Mouse (Mus musculus) fibroblast of lung, adult 2 months (primary cell): ENCODE results near the gene Fam229b.
A peak's percentile ranks its signal among the peaks of the same experiment; 100 is the strongest.

ENCODE experiments used
- DNase-seq: peaks from one replicate; pipeline ENCODE4 v3.0.0-alpha.2; 2011; ENCODE audit warnings: low read depth

The Fam229b gene

DNA sequence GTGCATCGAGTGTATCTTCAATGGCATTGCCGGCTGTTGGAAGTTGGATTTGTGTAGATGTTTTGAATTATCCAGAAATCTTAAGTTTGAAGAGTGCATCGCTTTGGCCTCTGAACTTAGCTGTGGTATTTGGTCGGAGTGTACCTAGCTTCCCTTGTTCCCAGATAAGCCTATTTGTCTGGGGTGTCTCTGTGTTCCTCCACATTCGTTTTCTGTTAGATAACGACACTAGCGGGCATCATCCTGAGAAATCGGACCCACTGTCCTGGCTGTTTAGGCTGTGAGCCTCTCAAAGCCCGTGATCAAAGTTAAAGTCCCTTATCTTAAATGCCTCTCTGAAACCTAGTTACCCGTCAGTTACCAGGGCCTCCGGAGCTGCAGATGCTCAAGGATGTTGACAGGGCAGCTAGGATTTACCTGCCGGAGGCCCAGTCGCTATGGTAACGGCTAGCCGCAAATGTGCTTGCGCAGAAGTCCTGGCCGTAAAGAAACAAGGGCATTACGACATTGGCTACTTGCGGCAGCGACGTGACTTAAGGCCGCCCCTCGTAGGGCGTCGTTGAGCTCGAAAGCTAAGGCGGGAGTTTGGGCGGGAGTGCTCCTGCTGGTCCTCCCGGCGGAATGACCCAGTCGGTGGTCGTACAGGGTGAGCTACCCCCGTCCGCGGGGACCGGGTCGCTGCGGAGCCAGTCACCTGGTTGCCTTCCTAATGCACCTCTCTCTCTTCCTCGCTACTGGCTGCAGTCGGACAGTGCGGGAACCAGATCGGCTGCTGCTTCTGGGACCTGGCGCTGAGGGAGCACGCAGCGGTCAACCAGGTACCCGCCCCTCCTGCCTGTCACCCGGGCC, at the start of gene Fam229b, which contains the start of gene Tube1:
Gene Fam229b (minus strand): TSS at position 453 of the 849 bp plus-strand sequence.
Gene Tube1 (plus strand): TSS at position 515 of the 849 bp plus-strand sequence.
- peak; percentile 93 for DNase-seq

DNA sequence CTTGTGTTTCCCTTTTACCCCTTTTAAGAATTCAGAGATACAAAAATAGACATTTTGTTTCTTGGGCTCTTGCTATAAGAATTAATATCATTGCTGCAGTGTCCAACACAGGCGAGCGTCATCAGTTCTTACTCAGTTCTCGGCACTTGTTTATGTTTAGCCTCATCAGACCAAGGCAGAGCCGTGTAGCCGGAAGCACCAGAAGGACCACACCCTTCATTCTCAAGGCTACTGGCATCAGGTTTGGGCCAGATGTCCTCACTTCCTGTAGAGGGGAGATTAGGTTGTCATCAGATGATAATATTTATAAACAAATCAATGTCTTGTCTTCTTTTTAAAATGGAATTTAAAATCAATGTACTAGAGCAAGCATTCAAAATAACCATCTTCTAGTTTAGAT, 43.3 kb upstream of the Fam229b start:
- no peak for DNase-seq

DNA sequence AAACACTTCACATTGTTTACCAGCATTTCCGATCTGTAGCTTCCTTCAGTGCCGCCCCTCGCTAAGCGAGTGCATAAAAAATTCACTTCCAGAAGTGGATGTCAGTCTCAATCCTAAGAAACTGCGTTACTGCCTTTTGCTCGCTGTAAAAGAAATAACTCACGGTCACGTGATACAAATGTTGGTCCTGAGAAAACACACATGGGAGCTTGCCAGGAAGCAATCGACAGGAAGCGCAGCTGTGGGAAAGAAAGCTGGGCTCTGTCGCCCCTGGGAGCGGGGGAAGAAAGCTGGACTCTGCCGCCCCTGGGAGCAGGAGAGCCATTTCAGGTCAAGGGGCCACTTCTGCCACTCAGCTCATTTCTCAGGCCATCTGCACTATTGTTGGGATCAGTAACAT, 39.4 kb upstream of the Fam229b start:
- no peak for DNase-seq

DNA sequence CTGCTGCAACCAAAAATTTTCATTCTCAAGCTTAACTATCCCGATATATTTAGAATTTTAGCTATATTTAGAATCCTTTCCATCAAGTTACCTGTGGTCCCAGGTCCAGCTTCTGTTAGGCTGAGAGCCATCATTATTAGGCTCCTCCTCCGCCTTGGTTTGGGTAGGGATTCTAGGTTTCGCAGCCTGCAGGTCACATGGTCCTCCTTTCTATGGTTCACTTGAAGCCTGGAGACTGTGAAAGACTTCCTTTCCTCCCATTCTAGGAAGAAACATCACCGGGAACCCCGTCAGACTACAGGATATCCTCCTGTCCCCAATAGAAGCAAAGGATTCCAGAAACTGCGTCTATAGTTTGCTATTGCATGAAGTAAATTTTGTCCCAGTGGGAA, 38.8 kb upstream of the Fam229b start:
- DNase-seq = no peak

DNA sequence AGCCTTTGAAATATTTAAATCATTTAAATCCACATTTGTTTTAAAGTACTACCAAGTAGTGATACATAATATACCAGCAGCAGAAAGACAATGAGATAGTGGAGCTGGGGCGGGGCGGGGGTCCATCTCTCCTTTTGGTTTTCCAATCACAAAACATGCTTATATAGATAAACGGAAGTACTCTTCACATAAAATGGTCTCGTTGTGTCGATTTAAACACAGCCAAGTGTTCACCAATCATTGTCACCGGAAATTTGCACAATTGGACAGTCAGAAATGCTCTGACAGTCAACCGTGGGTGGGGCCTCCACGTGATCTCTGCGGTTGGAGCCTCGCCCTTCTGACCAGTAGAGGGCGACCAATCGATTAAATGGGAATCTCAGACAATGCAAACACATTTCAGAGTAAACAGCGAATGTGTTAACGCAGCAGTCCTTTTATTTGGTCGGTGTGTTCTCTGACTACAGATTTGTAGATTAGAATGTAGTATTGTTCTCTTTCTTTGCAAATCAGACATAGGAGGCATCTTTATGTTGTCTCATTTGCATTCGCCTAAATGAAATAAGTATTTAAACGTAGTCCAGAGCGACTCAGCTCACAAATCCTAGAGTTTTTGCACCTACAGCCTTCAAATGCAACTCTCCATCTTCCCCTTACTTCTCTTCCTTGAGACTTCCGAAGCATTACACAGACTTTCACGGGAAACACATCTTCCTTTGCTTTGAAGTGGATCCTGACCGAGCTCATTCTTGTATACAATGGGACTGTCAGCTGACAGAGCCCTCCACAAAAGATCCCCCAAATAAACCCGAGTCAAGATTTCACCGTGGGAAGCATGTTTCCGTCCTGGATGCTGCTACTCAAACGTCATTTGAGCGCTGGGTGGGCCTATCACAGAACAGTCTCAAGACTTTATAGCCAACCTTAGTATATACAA, 38.2 kb upstream of the Fam229b start:
- peak; percentile 59 for DNase-seq

DNA sequence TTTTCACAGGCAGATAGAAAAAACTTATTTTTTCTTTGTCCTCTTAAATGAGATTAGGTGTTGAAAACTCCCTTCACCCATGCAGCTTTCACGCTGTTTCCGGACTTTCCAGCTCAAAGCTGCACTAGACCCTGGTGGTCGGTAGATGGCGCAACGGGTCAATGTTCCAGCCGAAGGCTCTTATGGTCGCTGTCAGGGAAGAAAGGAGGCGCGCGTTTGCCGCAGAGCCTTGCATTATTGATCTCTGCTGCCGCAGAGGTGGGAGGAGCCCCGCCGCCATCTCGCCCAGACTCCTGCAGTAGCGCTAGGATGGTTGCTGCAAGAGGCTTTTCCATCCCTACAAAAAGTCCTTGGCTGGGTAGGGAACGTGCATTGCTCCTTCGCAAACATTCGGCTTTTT, 37.4 kb upstream of the Fam229b start:
- peak; percentile 72 for DNase-seq

DNA sequence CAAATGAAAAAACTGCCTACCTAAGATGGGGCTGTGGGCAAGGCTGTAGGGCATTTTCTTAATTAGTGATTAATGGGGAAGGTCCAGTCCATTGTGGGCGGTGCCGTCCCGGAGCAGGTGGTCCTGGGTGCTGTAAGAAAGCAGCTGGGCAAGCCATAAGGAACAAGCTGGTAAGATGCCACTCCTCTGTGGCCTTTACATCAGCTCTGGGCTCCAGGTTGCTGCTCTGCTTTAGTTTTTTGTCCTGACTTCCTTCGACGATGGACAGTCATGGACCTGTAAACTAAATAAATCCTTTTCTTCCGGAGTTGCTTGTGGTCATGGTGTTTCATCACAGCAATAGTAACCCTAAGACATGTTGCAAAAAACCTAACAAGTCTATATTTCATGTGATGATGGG, 37.0 kb upstream of the Fam229b start:
- no peak for DNase-seq

DNA sequence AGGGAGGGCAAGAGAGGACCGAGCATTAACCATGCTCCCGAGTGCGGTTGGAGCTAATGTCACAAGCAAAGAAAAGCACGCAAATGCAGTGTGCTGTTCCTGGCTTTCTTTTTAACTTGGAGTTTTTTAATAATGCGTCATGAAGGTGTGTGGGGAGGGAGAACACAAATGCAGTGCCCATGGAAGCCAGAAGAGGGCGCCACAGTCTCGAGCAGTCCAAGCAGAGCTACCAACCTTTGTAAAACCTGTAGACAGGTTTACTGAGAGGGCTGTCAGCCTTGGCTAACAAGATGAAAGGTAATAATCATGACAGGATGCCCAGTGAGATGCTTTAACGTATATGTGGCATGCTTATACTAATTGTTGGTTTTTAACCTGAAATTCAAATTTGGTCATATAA, 36.5 kb upstream of the Fam229b start:
- peak; percentile 40 for DNase-seq

DNA sequence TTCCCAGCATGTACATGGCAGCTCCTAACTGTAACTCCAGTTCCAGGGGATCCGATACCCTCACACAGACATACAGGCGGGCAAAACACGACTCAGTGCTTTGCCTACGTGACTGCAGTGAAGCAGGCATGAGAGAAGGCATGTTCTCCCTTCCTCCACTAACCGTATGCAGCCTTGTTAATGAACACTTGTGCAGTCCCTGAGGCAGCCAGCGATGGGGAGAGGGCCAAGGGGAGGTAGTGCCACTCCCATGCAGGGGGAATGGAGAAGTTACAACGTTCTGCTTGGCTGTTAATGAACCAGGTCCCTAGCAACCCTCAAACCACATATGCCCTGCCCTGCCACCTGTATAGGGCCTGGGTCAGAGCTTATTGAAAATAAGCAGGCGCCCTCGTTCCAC, 35.9 kb upstream of the Fam229b start:
- DNase-seq = no peak

DNA sequence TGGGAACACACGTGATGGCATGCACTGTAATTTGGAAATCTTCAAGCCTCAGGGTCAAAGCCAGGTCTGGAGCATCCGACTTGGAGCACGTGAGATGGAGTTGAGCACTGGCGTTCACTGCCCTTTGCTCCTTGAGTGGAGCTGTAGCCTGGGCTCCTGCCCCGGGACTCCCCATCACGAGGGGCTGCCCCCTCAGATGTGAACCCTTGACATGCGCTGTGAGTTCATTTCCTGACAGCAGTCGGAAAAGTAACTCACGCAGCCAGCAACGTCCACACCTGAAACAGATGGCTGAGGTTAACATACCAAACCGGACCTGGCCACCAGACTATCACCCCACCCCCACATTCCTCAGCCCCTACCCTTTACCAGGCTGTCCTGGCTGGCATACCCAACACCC, 33.9 kb upstream of the Fam229b start:
- DNase-seq = no peak

DNA sequence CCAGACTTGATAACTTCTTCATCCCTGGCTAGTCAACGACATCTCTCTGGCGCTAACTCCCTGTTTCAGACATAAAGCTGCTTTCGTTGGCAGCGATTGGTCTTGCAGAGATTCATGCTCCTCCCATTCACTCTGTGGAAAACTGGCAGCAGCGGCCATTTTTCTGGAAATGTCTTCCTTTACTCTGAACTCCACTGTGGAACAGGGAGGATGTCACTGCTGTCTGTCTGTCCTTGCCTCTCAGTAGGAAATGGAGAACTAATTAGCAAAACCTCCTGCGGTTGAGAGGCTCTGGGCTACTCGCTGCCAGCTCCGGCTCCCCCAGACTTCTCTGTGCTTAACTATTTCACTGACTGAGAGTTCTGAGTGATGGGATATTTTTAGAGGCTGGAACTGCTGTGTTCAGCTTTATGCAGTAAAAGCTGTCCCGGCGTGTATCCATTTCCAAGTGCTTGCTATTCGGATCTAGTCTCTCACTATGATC, 32.0 kb upstream of the Fam229b start:
- no peak for DNase-seq

DNA sequence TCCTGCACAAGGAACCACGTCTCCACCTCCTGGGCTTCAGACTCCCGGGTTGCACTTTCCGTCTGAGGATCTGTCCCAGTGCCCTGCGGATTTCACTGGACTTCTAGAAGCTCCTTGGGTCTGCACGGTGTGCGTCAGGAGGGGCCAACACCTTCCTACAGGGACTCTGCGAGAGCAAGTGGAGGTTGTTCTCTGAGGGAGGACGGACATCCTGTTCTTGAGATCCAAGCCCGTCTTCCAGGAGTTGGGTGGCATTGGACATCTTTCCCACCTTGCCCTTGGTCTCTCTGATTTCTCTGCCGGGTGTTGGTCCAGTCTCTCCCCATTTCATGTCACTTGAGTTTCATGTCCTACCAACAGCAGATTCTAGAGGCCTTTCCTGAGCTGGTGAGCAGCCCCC, 30.0 kb upstream of the Fam229b start, which contains the start of gene Ccn6:
Gene Ccn6 (minus strand): TSS at position 101 of the 400 bp plus-strand sequence.
- DNase-seq = no peak

DNA sequence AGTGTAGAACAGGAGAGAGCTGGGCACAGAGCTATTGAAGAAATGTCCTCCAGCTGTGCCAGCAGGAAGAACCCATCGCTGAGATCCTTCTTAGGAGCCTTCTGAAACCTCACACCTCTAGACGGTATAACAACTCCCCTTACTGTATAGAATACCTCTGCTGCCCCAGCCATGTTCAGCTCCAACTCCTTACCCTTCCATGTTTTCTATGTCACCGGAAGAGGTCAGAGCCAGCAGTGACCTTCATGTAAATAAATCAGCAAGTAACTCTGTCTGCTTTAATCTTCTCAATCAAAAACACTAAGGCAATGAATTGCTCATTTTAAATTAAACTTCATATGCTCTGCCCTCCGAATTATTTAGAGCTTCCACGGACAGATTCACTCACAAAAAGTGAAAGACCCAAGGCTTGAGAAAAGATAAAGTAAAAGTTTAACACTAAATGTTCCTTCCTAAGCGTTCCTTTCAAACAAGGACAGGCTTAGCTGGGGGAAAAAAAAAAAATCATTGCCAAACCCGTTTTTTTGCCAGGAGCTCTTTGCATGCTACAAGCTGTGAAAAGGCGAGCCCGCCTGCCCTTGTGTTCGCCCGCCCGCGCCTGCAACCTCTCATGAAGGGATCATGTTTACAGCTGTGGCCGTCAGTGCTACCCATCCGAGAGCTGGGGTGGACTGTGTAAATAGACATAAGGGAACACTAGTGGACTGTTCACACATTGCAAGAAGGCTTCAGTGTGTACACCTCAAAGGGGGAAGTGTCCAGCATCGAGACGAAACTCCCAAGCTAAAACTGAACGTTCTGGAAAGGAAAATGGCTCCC, 29.2 kb upstream of the Fam229b start:
- no peak for DNase-seq

DNA sequence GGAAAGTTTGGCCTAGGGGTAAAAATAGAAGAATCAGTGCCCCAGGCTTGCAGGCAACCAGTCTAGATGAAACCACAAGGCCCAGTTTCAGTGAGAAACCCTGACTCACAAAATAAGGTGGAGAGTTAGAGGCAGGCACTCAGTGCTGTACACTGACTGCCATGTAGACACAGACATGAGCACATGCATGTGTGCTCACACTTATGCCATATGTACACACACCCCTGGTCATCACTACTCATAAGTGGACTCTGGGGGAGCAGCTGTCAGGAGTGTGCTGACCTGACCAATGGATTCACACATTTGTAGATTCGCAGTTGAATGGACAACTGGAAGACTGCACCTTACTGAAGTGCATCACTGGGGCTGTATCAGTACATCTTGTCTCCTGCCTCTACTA, 27.7 kb upstream of the Fam229b start:
- no peak for DNase-seq

DNA sequence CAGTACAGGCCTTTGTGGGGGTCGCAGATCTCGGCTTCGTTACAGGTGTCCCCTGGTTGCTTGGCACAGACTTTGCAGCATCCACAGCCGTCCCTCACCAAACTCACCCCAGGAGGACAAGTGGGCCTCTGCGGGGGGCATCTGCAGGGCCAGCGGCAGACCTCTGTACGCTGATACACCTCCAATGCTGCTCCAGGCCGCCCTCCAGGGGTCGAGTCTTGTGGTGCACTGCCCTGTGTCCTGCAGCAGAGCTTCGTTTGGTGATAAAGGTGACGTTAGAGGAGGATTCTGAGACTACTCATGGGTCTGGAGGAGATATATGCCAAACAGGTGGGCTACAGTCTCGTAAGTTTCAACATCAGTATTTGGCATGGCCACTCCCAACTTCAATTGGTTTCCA, 24.6 kb upstream of the Fam229b start:
- DNase-seq = no peak

DNA sequence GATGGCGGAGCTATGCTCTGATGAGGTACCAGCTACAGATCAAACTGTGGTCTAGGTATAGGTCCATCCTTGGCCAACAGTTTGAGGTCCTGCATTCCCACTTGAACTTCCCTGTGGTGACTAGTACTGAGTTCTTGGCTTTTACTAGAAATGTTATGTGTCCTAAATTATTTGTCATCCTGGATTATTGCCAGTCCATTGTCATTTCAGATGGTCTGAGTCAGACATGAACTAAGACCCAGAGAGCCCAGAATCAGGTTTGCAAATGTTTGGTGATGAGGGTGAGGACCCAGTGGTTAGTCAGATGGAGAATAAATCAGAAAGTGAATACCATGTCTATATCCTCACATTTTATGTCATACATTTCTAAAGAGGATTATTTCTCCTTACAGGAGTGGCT, 23.6 kb upstream of the Fam229b start:
- no peak for DNase-seq

DNA sequence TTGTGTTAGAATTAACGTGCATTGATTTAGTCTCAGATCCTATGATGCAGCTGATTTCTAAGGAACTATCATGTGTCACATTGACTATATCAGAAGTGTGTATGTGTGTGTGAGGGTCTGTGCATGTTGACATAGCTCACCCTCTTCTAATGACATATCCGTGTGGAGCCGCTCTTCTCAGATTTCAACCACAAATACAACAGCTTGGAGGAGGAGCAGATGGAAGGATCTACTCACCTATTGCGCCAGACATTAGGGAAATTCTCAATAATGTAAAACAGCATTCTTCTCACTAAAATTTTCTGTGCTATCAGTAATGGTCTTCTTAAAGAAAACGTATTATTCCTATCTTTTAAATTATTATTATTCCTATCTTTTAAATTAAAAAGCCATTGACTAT, 23.0 kb upstream of the Fam229b start:
- DNase-seq = no peak

DNA sequence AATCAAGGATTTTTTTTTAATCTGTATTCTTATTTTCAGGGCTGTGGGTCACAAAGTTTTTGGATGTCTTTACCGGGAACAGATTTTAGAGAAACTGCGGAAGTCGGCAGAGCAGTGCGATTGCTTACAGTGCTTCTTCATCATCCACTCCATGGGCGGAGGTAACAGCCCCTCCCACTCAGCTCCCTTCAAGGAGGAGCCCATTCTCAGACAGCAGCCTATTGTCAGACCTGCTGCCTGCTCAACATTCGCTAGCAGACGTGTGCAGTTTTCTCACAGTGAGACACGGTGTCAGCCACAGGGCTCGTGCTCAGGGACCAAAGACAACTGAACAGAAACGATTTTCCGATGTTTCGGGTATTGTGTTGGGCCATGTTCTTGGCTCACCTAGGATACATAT, 8.5 kb upstream of the Fam229b start:
- DNase-seq = no peak

DNA sequence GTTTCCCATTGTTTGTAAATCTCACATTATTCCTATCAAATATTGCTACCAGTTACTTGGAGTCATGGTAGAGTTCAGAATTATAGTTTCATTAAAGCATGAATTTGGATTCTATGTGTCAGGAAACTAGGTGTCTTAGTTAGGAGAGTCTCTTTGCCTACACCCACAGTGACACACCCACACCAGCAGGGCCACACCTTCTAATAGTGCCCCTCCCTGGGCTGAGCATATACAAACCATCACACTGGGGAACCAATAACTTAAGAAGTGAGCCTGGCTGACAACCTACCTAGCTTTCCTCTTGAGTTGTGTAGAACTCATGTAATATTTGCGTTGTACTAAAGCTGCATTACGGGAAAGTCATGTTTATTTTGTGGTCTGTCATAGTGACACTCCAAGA, 7.7 kb upstream of the Fam229b start:
- no peak for DNase-seq

DNA sequence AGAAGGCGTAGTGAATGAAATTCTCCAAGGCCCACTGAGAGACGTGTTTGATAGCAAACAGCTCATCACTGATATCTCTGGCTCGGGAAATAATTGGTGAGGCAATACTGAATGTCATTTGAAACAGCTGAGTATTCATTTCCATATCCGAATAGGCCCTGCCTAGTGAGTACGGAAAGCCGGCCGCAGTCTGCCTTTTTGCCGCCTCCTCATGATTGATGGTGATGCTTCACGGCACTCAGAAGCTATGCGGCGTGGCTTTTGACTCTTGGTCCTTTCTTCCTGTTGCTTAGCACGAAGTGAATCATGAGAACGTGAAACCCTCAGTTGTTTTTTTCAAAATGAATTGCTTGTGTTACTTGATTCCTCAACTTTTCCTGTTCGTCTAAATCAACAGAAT, 7.1 kb upstream of the Fam229b start:
- no peak for DNase-seq

DNA sequence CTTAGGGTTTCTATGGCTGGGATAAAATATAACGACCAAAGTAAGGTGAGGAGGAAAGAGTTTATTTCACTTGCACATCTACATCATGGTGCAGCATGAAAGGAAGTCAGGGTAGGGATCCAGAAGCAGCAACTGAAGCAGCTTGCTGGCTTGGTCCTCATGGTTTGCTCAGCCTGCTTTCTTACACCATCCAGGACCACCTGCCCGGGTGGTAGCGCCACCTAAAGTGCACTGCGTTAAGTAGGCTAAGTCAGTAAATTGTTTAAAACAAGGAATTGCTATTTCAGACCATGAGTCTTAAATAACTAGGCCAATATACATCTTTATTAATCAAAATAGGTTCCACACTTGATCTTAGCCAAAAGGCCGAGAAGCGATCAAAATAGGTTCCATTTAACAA, 5.0 kb upstream of the Fam229b start:
- DNase-seq = no peak

DNA sequence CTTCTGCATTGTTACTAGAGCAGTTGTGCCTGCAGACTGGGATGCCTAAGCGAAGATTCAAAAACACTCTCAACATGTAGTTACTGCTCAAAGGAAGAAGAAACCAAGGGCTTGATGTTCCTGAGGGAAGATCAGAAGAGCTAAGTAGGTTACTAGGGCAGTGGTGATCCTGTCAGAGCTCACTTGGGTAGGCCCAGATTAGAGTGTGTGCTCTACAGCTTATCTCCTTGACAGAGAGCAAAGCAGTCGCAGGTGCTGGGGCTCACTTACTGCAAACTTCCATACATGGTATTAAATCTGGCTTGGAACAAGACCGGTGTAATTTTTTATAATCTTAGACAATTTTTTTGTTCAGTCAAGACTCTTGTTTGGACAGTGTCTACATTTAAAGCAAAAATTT, 4.1 kb upstream of the Fam229b start:
- no peak for DNase-seq
